Mouse (Mus musculus) embryo, embryonic 11.5 days (tissue): ENCODE results near the gene Lmntd2.

Source experiments
- DNase-seq: peaks from one replicate; pipeline ENCODE4 v3.0.0-alpha.2; 2012; ENCODE audit warnings: low read depth, low spot score

Lmntd2 gene

DNA sequence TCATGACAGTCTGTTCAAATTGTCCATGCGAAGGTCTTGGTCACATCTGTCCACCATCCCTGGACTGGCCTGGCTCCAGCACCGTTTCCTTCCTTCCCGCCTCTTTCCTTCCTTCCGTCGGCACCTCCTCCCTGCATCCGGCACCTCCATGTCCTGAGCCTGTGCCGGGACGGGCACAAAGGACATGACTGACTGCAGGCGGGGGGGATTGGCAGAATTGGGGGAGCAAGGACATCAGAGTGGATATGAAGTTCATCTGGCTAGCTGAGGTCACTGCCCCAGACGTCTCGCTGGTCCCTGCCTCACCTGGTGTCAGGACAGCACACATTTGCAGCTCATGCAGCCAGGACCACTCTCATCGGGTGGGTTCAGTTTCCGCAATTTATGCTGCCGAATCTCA is 22.8 kb downstream of the Lmntd2 start:
- DNase-seq = no peak

DNA sequence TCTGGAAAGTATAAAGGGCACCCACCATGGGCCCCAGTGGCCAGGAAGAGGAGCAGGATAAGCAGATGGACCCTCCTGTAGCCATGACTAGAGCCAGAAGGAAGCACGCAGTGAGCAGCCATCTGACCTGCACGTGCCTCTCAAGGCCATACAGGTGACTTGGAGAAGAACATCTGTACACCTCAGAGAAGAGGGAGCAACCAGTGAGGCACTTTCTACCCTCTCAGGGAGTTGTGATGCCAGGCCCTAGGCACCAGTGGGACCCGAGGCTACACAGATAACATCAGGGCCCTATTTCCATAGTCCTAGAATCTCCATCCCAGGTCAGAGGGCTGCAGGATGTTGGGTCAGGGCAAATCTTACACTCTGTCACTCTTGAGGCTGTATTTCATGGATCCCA is 23.7 kb downstream of the Lmntd2 start:
- DNase-seq = no peak

DNA sequence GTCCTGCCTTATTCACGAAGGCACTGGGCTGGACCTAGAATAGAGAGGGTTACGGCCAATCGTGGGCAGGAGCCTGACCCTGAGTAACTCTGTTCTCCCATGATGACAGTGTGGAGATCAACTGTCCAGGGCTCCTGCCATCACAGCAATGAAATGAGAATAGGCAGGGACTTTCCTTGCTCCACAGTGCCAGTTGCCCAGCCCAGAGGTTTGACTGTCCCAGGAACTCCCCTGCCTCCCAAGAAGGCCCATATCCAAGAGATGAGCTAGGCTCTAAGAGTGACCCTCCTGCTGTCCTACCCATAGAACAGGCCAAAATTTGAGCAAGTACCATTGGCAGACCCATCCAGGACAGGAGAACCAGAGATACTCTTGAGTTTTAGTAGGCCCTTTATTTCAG is 25.1 kb downstream of the Lmntd2 start:
- DNase-seq = no peak

DNA sequence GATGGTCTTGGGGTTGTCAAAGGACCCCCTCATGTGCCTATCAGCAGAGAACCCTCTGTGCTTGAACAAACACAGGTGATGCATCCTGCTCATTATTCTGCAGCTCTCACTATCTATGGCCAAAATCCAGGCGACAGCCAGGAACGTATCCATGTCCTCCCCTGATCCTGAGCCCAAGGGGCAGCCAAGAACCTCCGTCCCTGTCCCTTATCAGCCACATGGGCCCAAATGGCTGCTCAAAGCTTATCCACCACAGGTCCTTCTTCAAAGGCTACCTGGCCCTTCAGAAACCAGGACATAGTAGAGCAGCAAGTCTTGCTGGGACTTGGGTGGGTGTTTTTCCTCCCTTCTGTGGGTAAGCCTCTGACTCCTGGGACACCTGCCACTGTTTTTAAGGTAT is 25.7 kb downstream of the Lmntd2 start:
- no peak for DNase-seq

DNA sequence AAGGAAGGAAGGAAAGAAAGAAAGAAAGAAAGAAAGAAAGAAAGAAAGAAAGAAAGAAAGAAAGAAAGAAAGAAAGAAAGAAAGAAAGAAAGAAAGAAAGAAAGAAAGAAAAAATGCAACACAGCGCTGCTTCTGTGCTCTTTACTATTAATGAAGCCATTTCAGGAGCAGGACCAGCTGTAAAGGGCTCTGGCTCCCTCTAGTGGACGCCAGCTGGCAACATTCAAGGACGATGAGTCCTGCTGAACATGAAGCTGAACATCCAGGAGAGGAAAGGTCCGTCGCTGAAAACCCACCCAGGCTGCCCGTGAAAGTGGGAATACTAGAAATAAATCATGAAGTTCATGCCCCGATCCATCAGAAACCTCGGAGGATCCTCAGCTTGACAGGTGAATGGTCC is 37.7 kb downstream of the Lmntd2 start:
- peak; percentile 90 for DNase-seq

DNA sequence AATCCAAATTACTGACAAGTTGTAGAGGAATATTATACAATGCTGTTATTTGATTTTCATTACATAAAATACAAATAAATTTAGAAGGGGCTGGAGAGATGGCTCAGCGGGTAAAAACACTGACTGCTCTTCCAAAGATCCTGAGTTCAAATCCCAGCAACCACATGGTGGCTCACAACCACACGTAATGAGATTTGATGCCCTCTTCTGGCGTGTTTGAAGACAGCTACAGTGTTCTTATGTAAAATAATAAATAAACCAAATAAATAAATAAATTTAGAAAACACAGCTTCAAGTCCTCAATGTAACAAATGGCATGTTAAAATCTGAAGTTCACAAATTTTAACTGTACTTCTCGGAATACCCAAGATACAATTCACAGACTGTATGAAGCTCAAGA is 38.8 kb downstream of the Lmntd2 start:
- DNase-seq = no peak

DNA sequence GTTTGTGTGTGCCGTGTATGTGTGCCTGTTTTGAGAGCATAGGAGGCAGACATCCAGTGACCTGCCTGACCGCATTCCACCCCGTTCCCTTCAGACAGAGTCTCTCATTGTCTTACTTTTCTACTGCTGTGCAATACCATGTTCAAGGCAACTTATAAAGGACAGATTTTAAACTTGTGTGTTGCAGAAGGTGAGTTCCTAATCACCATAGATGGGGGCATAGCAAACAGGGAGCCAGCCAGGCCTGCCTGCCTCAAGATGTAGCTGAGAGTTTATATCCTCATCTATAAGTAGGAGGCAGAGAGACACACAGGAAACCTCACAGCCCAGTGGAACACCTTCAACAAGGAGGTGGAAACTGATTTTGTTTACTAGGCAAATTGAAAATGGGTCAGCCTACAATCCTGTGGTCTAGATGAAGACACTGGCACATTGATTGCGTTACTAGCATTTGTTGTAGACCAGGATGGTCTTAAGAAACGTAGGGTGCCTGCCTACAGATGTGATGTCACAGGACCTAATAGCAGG is 40.5 kb downstream of the Lmntd2 start:
- DNase-seq = no peak

DNA sequence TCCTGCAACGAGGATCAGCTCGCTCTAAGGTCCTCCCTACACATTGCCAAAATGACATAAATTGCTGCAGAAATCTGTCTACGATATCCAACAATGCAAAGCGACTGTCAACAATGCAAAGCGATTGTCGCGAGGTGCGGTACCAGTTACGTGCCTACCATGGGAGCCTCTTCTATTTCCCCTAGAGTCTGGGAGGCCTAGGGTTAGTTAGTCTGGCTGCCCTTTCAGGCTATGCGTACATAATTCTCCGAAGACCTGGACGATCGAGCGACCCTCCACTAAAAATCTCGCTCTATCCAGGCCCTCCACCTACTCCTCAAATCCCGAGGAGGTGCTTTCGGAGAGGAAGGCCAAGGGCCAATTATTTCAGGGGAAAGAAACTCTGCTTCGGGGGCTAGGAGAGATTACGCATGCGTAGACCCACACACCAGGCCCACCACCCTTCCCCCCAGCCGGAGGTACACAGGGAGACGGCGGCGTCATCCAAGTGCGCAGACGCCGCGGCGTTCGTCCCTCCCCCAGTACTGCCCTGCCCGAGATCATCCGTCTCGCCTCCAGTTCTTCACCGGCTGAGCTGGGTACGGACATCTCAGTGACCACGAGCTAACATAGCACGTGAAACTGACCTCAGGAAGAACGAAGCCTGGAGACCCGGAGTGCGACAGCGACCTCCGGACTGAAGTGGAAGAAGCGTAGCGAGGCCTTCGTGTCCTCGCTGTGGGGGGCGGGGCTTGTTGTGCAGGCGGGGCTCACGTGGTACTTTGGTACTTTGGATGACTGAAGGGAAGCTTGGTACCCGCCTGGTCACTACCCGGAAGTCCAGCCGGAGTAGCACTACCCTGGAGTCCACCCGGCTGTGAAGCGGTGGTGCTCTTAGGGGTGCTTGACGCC is 41.5 kb downstream of the Lmntd2 start, which contains the start of gene Rnh1:
TSS of gene Rnh1 (minus strand) at position 742 of the 891 bp plus-strand sequence.
- peak; percentile 91 for DNase-seq

DNA sequence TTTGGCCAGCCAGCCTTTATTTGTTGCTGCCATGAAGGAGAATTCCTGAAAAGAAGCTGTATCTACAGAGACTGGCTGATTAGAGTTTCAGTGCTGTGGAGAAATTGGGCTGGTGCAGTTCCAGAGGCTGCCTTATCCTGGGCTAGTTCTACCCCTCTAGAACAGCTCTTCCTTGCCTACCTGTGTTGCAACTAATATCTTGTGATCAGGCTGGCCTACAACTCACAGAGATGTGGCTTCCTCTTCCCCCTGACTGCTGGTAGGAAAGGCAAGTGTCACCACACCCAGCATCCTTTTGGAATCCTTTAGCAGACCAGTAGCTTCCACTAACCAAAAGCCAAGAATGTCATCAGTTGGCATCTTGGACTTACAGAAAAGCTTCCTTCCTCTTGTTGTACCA is 44.0 kb downstream of the Lmntd2 start:
- DNase-seq = no peak

DNA sequence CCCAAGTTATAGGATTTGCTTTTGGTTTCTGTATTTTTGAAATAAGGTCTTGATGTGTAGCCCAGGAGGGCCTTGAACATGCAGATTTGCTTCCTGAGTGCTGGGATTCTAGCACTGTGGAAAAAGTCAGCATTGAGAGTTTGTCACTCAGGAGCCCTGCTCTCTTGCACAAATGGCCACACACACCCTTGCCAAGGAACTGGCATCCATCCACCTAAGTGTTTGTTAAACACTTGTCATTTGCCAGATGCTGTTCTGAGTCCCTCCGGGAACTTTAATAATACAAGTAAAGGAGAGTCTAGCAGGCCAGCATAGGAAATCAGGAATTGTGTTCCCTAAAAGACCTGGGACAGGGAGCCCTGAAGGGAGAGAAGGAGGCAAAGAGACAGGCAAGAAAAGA is 44.6 kb downstream of the Lmntd2 start:
- no peak for DNase-seq

DNA sequence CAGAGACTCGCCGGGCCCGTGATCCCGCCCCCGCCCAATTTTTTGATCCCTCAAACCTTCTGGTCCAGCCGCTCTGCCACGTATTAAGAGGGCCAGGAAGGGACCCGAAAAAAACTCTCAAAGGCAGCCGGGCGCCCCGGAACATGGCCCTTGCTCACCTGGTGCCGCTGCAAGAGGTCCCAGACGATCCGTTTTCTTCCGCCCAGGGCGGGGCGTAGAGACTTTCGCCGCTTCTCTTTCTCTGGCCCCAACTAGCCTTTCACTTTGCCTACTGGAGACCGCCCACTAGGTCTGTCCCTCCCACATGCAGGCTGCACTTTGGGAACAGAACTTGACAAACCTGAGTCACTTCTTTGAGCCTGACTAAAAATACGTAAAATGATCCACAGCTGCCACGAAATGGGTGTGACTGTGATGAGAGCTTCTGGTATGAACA is 45.3 kb downstream of the Lmntd2 start:
- peak; percentile 29 for DNase-seq

DNA sequence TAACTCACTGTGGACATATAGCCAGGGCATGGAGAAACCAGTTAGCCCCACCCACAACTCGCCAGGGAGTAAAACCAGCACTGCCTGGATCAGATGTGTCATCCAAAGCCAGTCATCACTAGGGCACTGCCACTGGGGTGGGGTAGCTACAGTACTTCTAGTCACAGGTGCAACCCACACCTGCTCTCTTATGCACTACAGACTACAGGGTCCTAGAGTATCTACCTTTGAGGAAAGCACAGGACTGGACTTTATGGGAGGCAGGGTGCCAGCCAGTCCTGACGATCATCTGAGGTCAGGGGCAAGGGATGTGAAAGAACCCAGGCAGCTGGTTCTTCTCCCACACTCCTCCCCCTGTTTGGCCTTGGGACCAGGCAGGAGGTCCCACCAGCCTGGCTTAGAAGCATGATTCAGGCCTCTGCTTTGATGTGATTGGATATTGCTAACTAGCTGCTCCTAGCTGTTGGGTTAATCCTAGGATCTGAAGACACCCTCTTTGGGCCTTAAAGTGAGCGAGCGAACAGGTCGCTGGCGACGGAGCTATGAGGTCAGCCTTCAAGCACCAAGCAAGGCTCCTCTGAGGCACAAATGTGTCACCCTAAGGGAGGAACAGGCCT is 45.9 kb downstream of the Lmntd2 start:
- DNase-seq = no peak

DNA sequence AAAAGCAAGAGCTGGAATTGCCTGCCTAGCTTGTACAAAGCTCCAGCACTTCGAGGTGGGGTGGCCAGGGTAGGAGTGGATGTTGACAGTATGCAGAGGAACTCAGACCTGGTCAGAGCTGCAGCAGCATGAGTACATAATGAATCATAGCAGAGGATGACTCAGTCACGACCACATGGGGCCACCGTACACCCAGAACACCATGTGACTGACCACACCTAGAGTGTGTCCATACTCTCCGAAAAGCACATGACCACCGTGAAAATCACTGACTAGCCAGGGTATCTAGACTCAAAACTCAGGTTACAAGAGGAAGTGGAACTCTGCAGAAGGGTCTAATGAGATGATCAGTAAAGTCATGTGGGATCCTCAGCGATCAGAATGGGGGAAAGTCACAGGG is 49.0 kb downstream of the Lmntd2 start:
- no peak for DNase-seq

DNA sequence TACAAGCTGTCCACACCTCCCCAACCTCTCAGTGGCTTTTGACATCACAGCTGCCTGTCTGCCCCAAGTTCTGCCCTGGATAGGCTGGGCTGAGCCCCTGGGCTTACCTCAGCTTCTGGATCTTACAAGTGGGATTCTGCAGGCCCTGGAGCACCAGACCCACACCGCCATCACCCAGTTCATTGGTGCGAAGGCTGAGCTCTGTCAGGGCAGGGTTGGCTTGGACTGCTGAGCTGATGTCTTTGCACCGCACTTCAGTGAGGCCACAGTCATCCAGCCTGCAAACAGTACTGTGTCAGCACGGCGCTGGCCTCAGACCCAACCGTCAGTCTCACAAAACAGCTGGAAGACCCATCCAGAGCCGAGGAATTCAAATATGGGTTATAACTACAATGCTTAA is 49.5 kb downstream of the Lmntd2 start:
- DNase-seq = no peak
